Mouse (Mus musculus): ENCODE data around the gene Irf9. TPM values are rescaled to one million over a fixed set of nuclear protein-coding genes. Genes with fewer than 3 reads are reported as not detected.

Gene Irf9
- polyA plus RNA-seq, 1 experiment from 2014 or later: 10.8 TPM

DNA sequence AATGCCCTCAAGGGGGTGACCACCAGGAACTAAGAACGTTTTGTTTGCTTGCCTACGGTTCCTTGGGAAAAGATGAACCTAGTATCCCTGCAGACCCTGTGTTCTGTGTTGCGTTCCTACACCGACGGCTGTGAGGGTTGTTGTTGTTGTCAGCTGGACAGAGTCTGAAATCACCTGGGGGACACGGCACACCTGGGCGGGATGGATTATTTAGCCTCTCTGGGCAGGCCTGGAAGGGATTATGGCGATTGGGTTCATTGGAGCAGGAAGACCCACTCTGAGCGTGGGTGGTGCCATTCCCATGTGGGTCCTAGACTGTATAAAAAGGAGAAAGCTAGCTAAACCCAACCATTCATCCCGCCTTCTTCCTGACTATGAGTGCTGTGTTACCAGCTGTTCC, 41.5 kb upstream of the Irf9 start:
- DNase-seq (ENCODE audit: low spot score): no peak
- peaks cover 38% of the 10 kb centered on the region for H3K36me3 ChIP-seq (ENCODE audit: control insufficient read depth, insufficient read depth, low read length)
- no peak overlapping the region for H3K9ac ChIP-seq (ENCODE audit: low read depth, low read length)
- 81% methylated on average over 10 of the region's 10 CpGs for WGBS
- peak overlapping the region; percentile 65 for H3K4me2 ChIP-seq (ENCODE audit: low read depth, low read length)
- H3K4me1 ChIP-seq (ENCODE audit: control insufficient read depth, insufficient read depth, low read length): peaks cover 8% of the 10 kb centered on the region
- H3K27me3 ChIP-seq (replicated peaks; ENCODE audit: control insufficient read depth, insufficient read depth, low read length): no peaks in the 10 kb centered on the region
- H3K9me3 ChIP-seq (ENCODE audit: control insufficient read depth, low read length): no peaks in the 10 kb centered on the region
- H3K4me3 ChIP-seq (ENCODE audit: low read depth, low read length): peak overlapping the region; percentile 70; the same call in 1 of the 2 replicates
- H3K27ac ChIP-seq (replicated peaks; ENCODE audit: low read depth, low read length): no peak overlapping the region
- ATAC-seq (ENCODE audit: low read depth): no peak

DNA sequence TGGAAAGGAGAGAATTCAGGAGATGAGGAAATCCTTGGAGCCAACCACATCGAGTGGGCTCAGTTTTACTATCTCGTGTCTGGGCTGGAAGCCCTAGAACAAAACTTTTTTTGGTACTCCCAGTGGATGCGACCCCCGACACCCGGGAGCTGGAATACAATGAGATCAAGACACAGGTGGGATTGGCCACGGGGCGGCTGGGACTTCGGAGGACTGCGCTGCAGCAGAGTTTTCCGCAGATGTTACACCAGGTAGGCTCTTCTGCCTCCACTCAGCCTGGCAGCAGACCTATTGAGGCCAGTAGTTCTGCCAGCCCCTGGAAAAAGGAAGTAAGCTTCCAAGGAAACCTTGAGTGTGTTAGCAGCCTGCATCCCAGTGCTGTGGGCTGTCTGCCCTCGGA, 40.1 kb upstream of the Irf9 start:
- DNase-seq (ENCODE audit: low spot score): no peak
- no peak for ATAC-seq (ENCODE audit: low read depth)
- Histone ChIP-seq H3K27me3 (replicated peaks; ENCODE audit: control insufficient read depth, insufficient read depth, low read length) (no peaks in the 10 kb centered on the region), H3K9ac (ENCODE audit: low read depth, low read length) (no peak overlapping the region), H3K4me3 (ENCODE audit: low read depth, low read length) (no peak overlapping the region), H3K36me3 (ENCODE audit: control insufficient read depth, insufficient read depth, low read length) (peaks cover 50% of the 10 kb centered on the region), H3K27ac (replicated peaks; ENCODE audit: low read depth, low read length) (no peak overlapping the region), H3K4me1 (ENCODE audit: control insufficient read depth, insufficient read depth, low read length) (peaks cover 8% of the 10 kb centered on the region), H3K4me2 (ENCODE audit: low read depth, low read length) (no peak overlapping the region), H3K9me3 (ENCODE audit: control insufficient read depth, low read length) (no peaks in the 10 kb centered on the region)
- WGBS: 84% methylated on average over 11 of the region's 11 CpGs

DNA sequence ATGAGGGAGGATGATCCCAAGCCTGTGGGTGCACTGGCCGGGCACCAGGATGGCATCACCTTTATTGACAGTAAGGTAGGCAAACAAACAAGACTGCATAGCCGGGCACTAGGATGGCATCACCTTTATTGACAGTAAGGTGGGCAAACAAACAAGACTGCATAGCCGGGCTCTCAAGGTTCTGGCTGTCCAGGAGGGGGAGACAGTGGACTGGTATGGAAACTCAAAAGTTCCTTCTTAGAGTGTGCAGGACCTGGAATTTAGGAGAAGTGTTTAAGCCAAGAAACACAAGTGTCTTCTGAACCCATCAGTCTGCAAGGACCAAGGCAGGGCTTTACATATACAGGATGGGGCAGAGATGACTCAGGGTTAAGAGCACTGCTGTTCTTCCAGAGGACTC, 37.6 kb upstream of the Irf9 start:
- Histone ChIP-seq H3K4me3 (ENCODE audit: low read depth, low read length) (no peak overlapping the region), H3K4me2 (ENCODE audit: low read depth, low read length) (no peak overlapping the region), H3K9me3 (ENCODE audit: control insufficient read depth, low read length) (no peaks in the 10 kb centered on the region), H3K4me1 (ENCODE audit: control insufficient read depth, insufficient read depth, low read length) (peaks cover 8% of the 10 kb centered on the region), H3K27me3 (replicated peaks; ENCODE audit: control insufficient read depth, insufficient read depth, low read length) (no peaks in the 10 kb centered on the region), H3K27ac (replicated peaks; ENCODE audit: low read depth, low read length) (no peak overlapping the region), H3K36me3 (ENCODE audit: control insufficient read depth, insufficient read depth, low read length) (peaks cover 58% of the 10 kb centered on the region), H3K9ac (ENCODE audit: low read depth, low read length) (no peak overlapping the region)
- ATAC-seq (ENCODE audit: low read depth): no peak
- DNase-seq (ENCODE audit: low spot score): no peak
- 84% methylated on average over 3 of the region's 3 CpGs for WGBS

DNA sequence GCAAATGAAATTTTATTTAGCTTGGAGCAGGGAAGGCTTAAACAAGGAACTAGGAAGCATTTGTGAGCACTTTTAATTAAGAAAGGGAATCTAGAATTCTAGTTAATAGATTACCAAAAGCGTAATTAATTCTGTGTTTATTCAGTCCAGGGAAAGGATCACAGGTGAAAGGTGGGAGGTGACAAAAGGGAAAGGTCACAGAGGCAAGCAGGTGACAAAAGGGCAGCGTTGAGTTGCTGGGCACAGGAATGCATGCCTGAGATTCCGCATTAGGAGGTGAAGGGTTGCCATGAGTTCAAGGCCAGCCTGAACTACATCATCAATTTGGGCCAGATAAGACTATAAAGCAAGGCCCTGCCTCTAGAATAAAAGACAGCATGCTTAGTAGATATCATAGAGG, 35.9 kb upstream of the Irf9 start:
- peaks cover 58% of the 10 kb centered on the region for H3K36me3 ChIP-seq (ENCODE audit: control insufficient read depth, insufficient read depth, low read length)
- no peak overlapping the region for H3K9ac ChIP-seq (ENCODE audit: low read depth, low read length)
- DNase-seq (ENCODE audit: low spot score): no peak
- H3K4me3 ChIP-seq (ENCODE audit: low read depth, low read length): no peak overlapping the region
- WGBS: 90% methylated on average over 3 of the region's 3 CpGs
- H3K4me1 ChIP-seq (ENCODE audit: control insufficient read depth, insufficient read depth, low read length): no peaks in the 10 kb centered on the region
- no peak overlapping the region for H3K27ac ChIP-seq (replicated peaks; ENCODE audit: low read depth, low read length)
- H3K27me3 ChIP-seq (replicated peaks; ENCODE audit: control insufficient read depth, insufficient read depth, low read length): no peaks in the 10 kb centered on the region
- ATAC-seq (ENCODE audit: low read depth): no peak
- no peak overlapping the region for H3K4me2 ChIP-seq (ENCODE audit: low read depth, low read length)
- H3K9me3 ChIP-seq (ENCODE audit: control insufficient read depth, low read length): no peaks in the 10 kb centered on the region

DNA sequence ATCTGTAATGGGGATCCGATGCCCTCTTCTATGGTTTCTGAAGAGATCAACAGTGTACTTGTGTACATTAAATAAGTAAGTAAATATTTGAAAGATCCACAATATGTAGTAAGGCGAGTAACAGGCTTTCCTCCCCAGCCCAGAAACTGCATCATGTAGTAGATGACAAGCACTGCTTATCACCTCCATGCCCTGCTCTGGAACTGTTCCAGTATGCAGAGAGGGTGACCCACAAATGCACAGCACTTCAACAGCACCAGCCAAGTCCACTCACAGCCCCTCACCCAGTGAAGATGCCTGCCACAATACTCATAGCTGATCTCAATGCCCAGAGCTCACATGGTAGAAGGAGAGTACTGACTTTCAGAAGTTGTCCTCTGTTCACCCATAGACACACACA, 32.8 kb upstream of the Irf9 start:
- H3K4me2 ChIP-seq (ENCODE audit: low read depth, low read length): no peak overlapping the region
- H3K9me3 ChIP-seq (ENCODE audit: control insufficient read depth, low read length): no peaks in the 10 kb centered on the region
- ATAC-seq (ENCODE audit: low read depth) (no peak), DNase-seq (ENCODE audit: low spot score) (no peak)
- no peak overlapping the region for H3K4me3 ChIP-seq (ENCODE audit: low read depth, low read length)
- H3K27me3 ChIP-seq (replicated peaks; ENCODE audit: control insufficient read depth, insufficient read depth, low read length): no peaks in the 10 kb centered on the region
- H3K9ac ChIP-seq (ENCODE audit: low read depth, low read length): no peak overlapping the region
- 82% methylated on average over 2 of the region's 2 CpGs for WGBS
- no peak overlapping the region for H3K27ac ChIP-seq (replicated peaks; ENCODE audit: low read depth, low read length)
- H3K4me1 ChIP-seq (ENCODE audit: control insufficient read depth, insufficient read depth, low read length): no peaks in the 10 kb centered on the region
- H3K36me3 ChIP-seq (ENCODE audit: control insufficient read depth, insufficient read depth, low read length): peaks cover 33% of the 10 kb centered on the region

DNA sequence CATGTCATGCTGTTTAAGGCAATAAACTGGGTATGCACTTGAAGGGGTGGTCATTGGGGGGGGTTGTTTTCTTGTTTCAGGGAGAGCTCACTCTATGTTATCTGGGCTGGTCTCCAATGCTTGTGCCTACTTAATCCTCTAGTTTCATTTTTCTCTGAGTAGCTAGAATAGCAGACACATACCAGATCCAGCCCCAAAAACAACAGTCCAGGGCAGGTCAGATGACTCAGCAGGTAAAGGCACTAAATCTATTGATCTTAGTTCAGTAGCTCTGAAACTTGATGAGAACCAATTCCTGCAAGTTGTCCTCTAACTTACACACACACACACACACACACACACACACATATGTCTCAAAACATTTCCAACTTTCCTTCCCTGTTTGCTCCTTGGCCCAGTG, 31.6 kb upstream of the Irf9 start:
- H3K9ac ChIP-seq (ENCODE audit: low read depth, low read length): no peak overlapping the region
- no peak overlapping the region for H3K27ac ChIP-seq (replicated peaks; ENCODE audit: low read depth, low read length)
- no peak for ATAC-seq (ENCODE audit: low read depth)
- no peaks in the 10 kb centered on the region for H3K27me3 ChIP-seq (replicated peaks; ENCODE audit: control insufficient read depth, insufficient read depth, low read length)
- no peaks in the 10 kb centered on the region for H3K4me1 ChIP-seq (ENCODE audit: control insufficient read depth, insufficient read depth, low read length)
- H3K9me3 ChIP-seq (ENCODE audit: control insufficient read depth, low read length): no peaks in the 10 kb centered on the region
- no peak overlapping the region for H3K4me3 ChIP-seq (ENCODE audit: low read depth, low read length)
- peaks cover 22% of the 10 kb centered on the region; the same call in 1 of the 2 replicates for H3K36me3 ChIP-seq (ENCODE audit: control insufficient read depth, insufficient read depth, low read length)
- DNase-seq (ENCODE audit: low spot score): no peak
- no peak overlapping the region for H3K4me2 ChIP-seq (ENCODE audit: low read depth, low read length)

DNA sequence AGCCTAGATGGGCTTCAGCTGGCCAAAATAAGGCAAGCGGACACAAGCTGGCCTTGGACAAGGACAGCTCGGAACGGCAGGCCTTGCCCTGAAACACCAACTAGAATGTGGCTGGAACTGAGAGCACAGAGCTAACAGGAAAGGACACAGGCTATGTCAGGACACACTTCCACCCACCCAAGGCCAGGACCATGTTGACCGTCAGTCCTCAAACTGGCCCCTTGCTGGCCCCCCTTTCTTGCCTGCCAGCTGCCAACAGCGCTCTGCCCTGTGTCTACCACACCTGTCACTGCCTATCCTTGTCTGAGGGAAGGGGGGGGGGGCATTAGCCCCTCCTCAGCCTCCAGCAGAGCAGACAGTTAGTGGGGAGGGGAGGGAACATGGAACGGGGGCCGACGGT, 28.1 kb upstream of the Irf9 start, which contains the start of gene Fitm1:
Fitm1 (plus strand) TSS at position 316 of the 400 bp plus-strand sequence.
- Histone ChIP-seq H3K9ac (ENCODE audit: low read depth, low read length) (0 out of 2 replicates have a peak within 1 kb of the TSS, but pooled peaks have one; percentile 35), H3K27ac (replicated peaks; ENCODE audit: low read depth, low read length) (no peak within 1 kb of the TSS), H3K4me2 (ENCODE audit: low read depth, low read length) (no peak within 1 kb of the TSS), H3K9me3 (ENCODE audit: control insufficient read depth, low read length) (no peaks in the 10 kb centered on the region), H3K4me3 (ENCODE audit: low read depth, low read length) (peak within 1 kb of the TSS; percentile 20), H3K27me3 (replicated peaks; ENCODE audit: control insufficient read depth, insufficient read depth, low read length) (no peaks in the 10 kb centered on the region), H3K4me1 (ENCODE audit: control insufficient read depth, insufficient read depth, low read length) (0 out of 2 replicates have a peak, but pooled peaks cover 3% of the 10 kb centered on the region), H3K36me3 (ENCODE audit: control insufficient read depth, insufficient read depth, low read length) (peaks cover 4% of the 10 kb centered on the region; the same call in 1 of the 2 replicates)
- DNase-seq (ENCODE audit: low spot score) (peak; percentile 51), ATAC-seq (ENCODE audit: low read depth) (peak; percentile 41; the same call in 1 of the 2 replicates)
- WGBS: 67% methylated on average over 8 of the region's 8 CpGs

DNA sequence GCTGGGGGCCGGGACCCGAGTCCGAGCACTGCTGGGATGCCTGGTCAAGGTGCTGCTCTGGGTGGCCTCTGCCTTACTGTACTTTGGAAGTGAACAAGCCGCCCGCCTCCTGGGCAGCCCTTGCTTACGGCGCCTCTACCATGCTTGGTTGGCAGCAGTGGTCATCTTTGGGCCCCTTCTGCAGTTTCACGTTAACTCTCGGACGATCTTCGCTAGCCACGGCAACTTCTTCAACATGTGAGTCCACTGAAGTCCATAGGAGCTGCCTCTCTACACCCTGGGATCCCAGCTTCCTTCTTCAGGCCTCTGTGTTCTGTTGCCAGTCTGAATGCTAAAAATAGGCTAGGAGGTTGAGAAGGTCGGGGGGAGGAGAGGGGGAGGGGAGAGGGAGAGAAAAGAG, 27.7 kb upstream of the Irf9 start:
- Histone ChIP-seq H3K36me3 (ENCODE audit: control insufficient read depth, insufficient read depth, low read length) (peaks cover 8% of the 10 kb centered on the region; the same call in 1 of the 2 replicates), H3K27ac (replicated peaks; ENCODE audit: low read depth, low read length) (no peak overlapping the region), H3K27me3 (replicated peaks; ENCODE audit: control insufficient read depth, insufficient read depth, low read length) (no peaks in the 10 kb centered on the region), H3K9me3 (ENCODE audit: control insufficient read depth, low read length) (no peaks in the 10 kb centered on the region), H3K4me3 (ENCODE audit: low read depth, low read length) (peak overlapping the region; percentile 20), H3K4me2 (ENCODE audit: low read depth, low read length) (no peak overlapping the region), H3K9ac (ENCODE audit: low read depth, low read length) (0 out of 2 replicates have a peak overlapping the region, but pooled peaks have one; percentile 35), H3K4me1 (ENCODE audit: control insufficient read depth, insufficient read depth, low read length) (0 out of 2 replicates have a peak, but pooled peaks cover 3% of the 10 kb centered on the region)
- DNase-seq (ENCODE audit: low spot score): no peak
- WGBS: 55% methylated on average over 13 of the region's 13 CpGs
- ATAC-seq (ENCODE audit: low read depth): no peak

DNA sequence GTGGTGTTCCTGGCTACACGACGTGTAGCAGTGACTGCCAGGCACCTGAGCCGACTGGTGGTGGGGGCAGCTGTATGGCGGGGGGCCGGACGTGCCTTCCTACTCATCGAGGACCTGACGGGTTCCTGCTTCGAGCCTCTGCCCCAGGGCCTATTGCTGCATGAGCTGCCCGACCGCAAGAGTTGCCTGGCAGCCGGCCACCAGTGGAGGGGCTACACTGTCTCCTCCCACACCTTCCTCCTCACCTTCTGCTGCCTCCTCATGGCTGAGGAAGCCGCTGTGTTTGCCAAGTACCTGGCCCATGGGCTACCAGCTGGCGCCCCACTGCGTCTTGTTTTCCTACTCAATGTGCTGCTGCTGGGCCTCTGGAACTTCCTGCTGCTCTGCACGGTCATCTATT, 27.0 kb upstream of the Irf9 start:
- Histone ChIP-seq H3K9ac (ENCODE audit: low read depth, low read length) (no peak overlapping the region), H3K4me3 (ENCODE audit: low read depth, low read length) (no peak overlapping the region), H3K27me3 (replicated peaks; ENCODE audit: control insufficient read depth, insufficient read depth, low read length) (no peaks in the 10 kb centered on the region), H3K9me3 (ENCODE audit: control insufficient read depth, low read length) (no peaks in the 10 kb centered on the region), H3K36me3 (ENCODE audit: control insufficient read depth, insufficient read depth, low read length) (peaks cover 15% of the 10 kb centered on the region), H3K4me1 (ENCODE audit: control insufficient read depth, insufficient read depth, low read length) (0 out of 2 replicates have a peak, but pooled peaks cover 3% of the 10 kb centered on the region), H3K27ac (replicated peaks; ENCODE audit: low read depth, low read length) (no peak overlapping the region), H3K4me2 (ENCODE audit: low read depth, low read length) (no peak overlapping the region)
- DNase-seq (ENCODE audit: low spot score): no peak
- 69% methylated on average over 11 of the region's 16 CpGs for WGBS
- ATAC-seq (ENCODE audit: low read depth): no peak

Data from embryonic facial prominence, embryonic 14.5 days (tissue).